Mouse (Mus musculus): ENCODE measurements around the gene Ugt1a6a.
"Not testable (repeated sequence)": the region's sequence is repeated elsewhere in the genome, so short reads cannot be mapped to it uniquely, and the experiment has no call there.

The Ugt1a6a gene

GRCm38 (mm10) chr1:88212341-88213045 lies 77.9 kb downstream of the Ugt1a6a start:
- DNase-seq (ENCODE audit: low read depth, low spot score) = no peak

GRCm38 (mm10) chr1:88213061-88213460 lies 78.5 kb downstream of the Ugt1a6a start:
- DNase-seq (ENCODE audit: low read depth, low spot score) = no peak

- DNase-seq (ENCODE audit: low read depth, low spot score) = no peak
Measured at GRCm38 (mm10) chr1:88213766-88214461, 79.3 kb downstream of the Ugt1a6a start.

- no peak for DNase-seq (ENCODE audit: low read depth, low spot score)
Measured at GRCm38 (mm10) chr1:88214462-88214952, 79.9 kb downstream of the Ugt1a6a start.

GRCm38 (mm10) chr1:88215466-88216380 lies 81.1 kb downstream of the Ugt1a6a start:
- DNase-seq (ENCODE audit: low read depth, low spot score) = no peak

- no peak for DNase-seq (ENCODE audit: low read depth, low spot score)
Measured at GRCm38 (mm10) chr1:88216551-88216950, 81.9 kb downstream of the Ugt1a6a start.

DNA sequence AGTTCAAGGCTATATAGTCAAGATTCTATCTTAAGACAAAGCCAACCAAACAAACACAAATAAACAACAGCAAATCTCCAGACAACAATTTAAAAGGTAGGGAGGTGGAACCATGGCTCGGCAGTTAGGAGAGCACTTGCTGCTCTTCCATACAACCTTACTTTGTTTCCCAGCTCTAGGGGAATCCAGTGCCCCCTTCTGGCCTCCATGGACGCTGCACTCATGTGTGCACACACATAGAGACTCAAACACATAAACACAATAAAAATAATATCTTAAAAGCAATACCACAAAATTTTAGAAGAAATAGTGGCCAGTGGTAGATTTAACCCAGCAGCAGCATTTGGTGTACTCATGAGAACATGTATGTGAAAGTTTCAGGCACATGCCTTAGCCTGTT lies 82.5 kb downstream of the Ugt1a6a start:
- DNase-seq (ENCODE audit: low read depth, low spot score) = no peak

DNA sequence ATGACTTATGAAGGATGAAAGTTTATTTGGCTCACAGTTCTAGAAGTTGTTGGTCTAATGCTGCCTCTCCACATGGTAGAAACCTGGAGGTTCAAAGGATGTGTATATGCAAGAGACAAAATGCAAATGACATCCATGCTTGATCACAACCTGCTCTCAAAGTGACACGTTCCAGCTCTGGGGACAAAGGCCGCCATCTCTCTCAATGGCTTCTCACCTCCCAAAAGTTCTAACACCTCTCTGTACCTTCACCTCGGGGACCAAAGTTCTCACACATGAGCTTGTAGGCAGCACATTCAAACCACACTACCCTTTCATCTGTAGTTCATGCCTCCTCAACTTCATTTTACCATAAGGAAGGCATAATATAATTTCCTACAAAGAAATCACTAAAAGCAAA lies 83.0 kb downstream of the Ugt1a6a start:
- no peak for DNase-seq (ENCODE audit: low read depth, low spot score)

- DNase-seq (ENCODE audit: low read depth, low spot score) = no peak
Measured at GRCm38 (mm10) chr1:88218051-88218450, 83.4 kb downstream of the Ugt1a6a start.

- DNase-seq (ENCODE audit: low read depth, low spot score) = no peak
Measured at GRCm38 (mm10) chr1:88218591-88218990, 84.0 kb downstream of the Ugt1a6a start.

GRCm38 (mm10) chr1:88219054-88219453 lies 84.4 kb downstream of the Ugt1a6a start:
- no peak for DNase-seq (ENCODE audit: low read depth, low spot score)

GRCm38 (mm10) chr1:88220336-88220735 lies 85.7 kb downstream of the Ugt1a6a start:
- DNase-seq (ENCODE audit: low read depth, low spot score) = no peak

DNA sequence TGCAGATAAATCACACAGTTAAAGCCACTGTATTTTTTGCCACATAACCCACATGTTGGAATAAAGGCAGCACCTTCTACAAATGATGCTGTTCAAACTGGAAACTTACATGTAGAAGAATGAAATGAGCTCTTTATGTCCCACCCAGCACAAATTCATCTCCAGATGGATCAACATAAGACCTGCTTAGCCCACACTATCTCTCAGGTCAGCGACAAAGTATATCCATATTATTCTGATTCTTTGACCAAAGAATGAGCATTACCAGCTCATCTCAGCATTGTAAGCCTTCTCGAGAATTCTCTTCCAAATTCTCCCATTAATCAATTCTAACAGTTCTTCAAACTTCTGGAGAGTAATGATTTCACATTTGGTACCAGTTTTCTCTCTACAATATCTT lies 87.6 kb downstream of the Ugt1a6a start:
- DNase-seq (ENCODE audit: low read depth, low spot score) = no peak

DNA sequence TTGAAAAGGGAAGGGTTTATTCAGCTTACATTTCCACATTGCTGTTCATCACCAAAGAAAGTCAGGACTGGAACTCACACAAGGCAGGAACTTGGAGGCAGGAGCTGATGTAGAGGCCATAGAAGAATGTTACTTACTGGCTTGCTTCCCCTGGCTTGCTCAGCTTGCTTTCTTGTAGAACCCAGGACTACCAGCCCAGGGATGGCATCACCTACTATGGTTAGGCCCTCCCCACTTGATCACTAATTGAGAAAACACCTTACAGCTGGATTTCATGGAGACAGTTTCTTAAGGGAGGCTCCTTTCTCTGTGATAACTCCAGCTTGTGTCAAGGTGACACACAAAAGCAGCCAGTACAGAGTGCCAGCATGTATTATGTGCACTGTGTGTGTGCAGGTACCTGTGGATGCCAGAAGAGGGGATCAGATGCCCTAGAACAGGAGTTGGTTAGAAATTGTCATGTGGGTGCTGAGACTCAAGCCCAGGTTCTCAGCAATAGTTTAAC lies 88.5 kb downstream of the Ugt1a6a start:
- DNase-seq (ENCODE audit: low read depth, low spot score) = not testable (repeated sequence)

DNA sequence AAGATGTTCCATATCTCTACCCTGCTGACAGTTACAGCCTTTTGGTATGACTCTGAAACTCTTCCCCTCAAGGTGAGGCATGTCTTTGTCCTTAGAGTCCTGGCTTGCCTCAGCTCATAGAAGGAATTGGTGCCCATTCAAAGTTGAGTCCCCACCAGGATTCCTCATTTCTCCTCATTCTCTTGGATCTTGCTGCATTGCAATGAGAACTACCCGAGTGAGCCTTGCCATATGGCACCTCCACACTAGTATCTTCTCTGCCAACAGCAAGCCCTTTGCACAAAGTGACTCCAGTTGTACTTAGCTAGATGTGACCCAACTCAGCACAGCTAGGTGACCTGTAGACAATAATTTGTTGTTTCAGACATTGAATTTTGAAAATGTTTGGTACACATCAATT lies 89.0 kb downstream of the Ugt1a6a start:
- DNase-seq (ENCODE audit: low read depth, low spot score) = no peak

- no peak for DNase-seq (ENCODE audit: low read depth, low spot score)
Measured at GRCm38 (mm10) chr1:88224029-88224776, 89.6 kb downstream of the Ugt1a6a start.

GRCm38 (mm10) chr1:88225301-88225700 lies 90.7 kb downstream of the Ugt1a6a start:
- not testable (repeated sequence) for DNase-seq (ENCODE audit: low read depth, low spot score)

DNA sequence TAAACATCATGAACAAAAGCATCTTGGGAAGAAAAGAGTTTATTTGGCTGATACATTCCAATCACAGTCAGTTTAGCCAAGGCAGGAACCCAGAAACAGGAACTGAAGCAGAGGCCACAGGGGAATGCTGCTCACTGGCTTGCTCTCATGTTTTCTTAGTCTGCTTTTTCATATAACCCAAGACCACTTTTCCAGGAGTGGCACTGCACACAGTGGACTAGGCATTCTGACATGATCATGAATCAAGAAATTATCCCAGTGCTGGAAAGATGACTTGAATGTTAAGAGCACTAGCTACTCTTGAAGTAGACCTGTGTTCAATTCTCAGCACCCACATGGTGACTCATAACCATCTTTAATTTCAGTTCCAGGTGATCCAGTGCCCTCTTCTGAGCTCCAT lies 91.1 kb downstream of the Ugt1a6a start:
- DNase-seq (ENCODE audit: low read depth, low spot score) = no peak

DNA sequence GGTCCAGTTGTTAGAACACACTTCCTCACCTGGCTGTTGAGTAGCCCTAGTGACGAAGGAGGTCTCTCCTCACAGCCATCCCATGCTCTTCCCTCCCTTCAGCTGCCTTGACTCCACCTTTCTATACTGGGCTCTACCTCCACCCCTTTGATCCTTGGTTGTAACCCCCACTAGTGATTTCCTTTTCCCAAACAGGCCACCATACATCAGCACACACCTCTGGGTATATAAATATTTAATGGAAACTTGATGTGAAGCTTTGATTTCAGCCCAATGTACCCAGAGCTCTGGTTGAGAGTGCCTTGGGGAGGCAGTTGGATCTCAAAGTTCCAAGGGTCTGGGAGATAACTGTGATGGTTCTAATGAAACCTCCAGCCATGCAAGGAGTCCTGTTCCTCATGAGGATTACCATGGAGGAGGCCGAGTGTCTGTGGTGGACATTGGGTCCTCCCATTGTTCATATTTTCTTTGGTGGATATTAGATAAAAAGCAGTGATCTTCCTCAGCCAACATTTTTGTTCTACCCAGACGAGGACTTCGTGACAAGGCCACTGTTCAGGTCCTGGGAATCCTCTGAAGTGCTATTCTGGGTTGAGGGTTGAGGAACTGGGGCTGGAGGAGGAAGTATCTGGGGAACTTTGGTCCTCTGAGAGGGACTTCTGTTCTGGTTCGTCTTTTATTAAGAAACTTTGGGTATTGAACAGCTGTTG lies 92.2 kb downstream of the Ugt1a6a start, which contains the start of gene Mroh2a:
Gene Mroh2a, plus strand, starts transcription at position 317 of the 710 bp plus-strand sequence.
- peak; percentile 31 for DNase-seq (ENCODE audit: low read depth, low spot score)

GRCm38 (mm10) chr1:88227482-88227881 lies 92.9 kb downstream of the Ugt1a6a start:
- no peak for DNase-seq (ENCODE audit: low read depth, low spot score)

Data from telencephalon, adult 2 months (tissue).